Mouse (Mus musculus) CH12.LX (cell line): ENCODE results near the gene Cmtm2b. TPM values are rescaled to one million over a fixed set of nuclear protein-coding genes. Genes with fewer than 3 reads are reported as not detected.
"Not testable (repeated sequence)": the region's sequence is repeated elsewhere in the genome, so short reads cannot be mapped to it uniquely, and the experiment has no call there.

ENCODE experiments used
- DNase-seq: peaks from one replicate; pipeline ENCODE4 v3.0.0-alpha.2; 2013; ENCODE audit errors: extremely low read depth
- H3K27ac ChIP-seq: 2 replicates; pipeline ENCODE4 v1.5.1; 2012; ENCODE audit warnings: low read depth, mild to moderate bottlenecking, control low read depth, moderate library complexity; ENCODE audit not compliant: insufficient read depth
- H3K27me3 ChIP-seq: replicated peaks from 2 replicates; pipeline ENCODE3; 2012; ENCODE audit warnings: inconsistent platforms
- H3K36me3 ChIP-seq, 2 experiments: replicated peaks in 1 of 2; 2 replicates each; pipeline versions ENCODE3 to v1.6.1; 2012; ENCODE audit warnings: inconsistent platforms in 1 of 2, low read length in 1 of 2, mild to moderate bottlenecking in 1 of 2, mixed read lengths in 1 of 2, moderate library complexity in 1 of 2; ENCODE audit not compliant: control insufficient read depth in 1 of 2, insufficient read depth in 1 of 2
- H3K4me1 ChIP-seq, 2 experiments: 2 replicates each; pipeline ENCODE4 v1.6.1; 2012; ENCODE audit warnings: inconsistent platforms in 1 of 2, moderate library complexity in 1 of 2; ENCODE audit not compliant: insufficient read depth in 2 of 2, control insufficient read depth in 1 of 2
- H3K4me2 ChIP-seq: 2 replicates; pipeline ENCODE4 v1.6.1; 2012; ENCODE audit warnings: low read depth, mild to moderate bottlenecking, control low read depth; ENCODE audit not compliant: poor library complexity, insufficient read depth, severe bottlenecking
- H3K4me3 ChIP-seq, 3 experiments: fragments of 150-350 bp in 1 of 3; sonication (generic) in 1 of 3; replicated peaks in 1 of 3; 2 replicates each; pipeline versions ENCODE3 to v1.5.1; 2011 to 2012; ENCODE audit warnings: low read depth in 2 of 3, low read length in 2 of 3, mild to moderate bottlenecking in 2 of 3, moderate library complexity in 2 of 3, control low read depth in 1 of 3, improper control_type of control experiment in 1 of 3, inconsistent platforms in 1 of 3, mixed read lengths in 1 of 3; ENCODE audit not compliant: poor library complexity in 1 of 3
- H3K79me2 ChIP-seq: replicated peaks from 2 replicates; pipeline ENCODE4 v1.6.1; 2012; ENCODE audit warnings: mild to moderate bottlenecking, moderate library complexity; ENCODE audit not compliant: control insufficient read depth, poor library complexity, insufficient read depth, severe bottlenecking; ENCODE audit errors: extremely low read depth
- H3K9ac ChIP-seq: 2 replicates; pipeline ENCODE4 v1.6.1; 2012; ENCODE audit warnings: low read depth, mild to moderate bottlenecking, control low read depth, moderate library complexity; ENCODE audit not compliant: insufficient read depth
- H3K9me3 ChIP-seq: replicated peaks from 2 replicates; pipeline ENCODE3; 2012; ENCODE audit warnings: low read length, inconsistent platforms, mixed read lengths
- CHD1 ChIP-seq: IDR thresholded peaks from 2 replicates; pipeline ENCODE4 v1.6.1; 2012; ENCODE audit warnings: low read depth, low read length, improper control_type of control experiment, inconsistent platforms
- CHD2 ChIP-seq: IDR thresholded peaks from 2 replicates; pipeline ENCODE4 v1.6.1; 2011; ENCODE audit warnings: low read length, improper control_type of control experiment
- E2F4 ChIP-seq: IDR thresholded peaks from 2 replicates; pipeline ENCODE4 v1.6.1; 2011; ENCODE audit warnings: low read depth, low read length, improper control_type of control experiment; ENCODE audit not compliant: insufficient replicate concordance
- ETS1 ChIP-seq: conservative IDR thresholded peaks from 2 replicates; pipeline ENCODE4 v1.6.1; 2012; ENCODE audit warnings: low read depth, mild to moderate bottlenecking, inconsistent platforms, low read length, improper control_type of control experiment, moderate library complexity
- GABPA ChIP-seq: IDR thresholded peaks from 2 replicates; pipeline ENCODE4 v1.6.1; 2012; ENCODE audit warnings: low read depth, low read length, improper control_type of control experiment, inconsistent platforms; ENCODE audit not compliant: insufficient replicate concordance
- IRF4 ChIP-seq: IDR thresholded peaks from 2 replicates; pipeline ENCODE4 v1.6.1; 2014; ENCODE audit warnings: low read depth, mild to moderate bottlenecking, inconsistent platforms, low read length, improper control_type of control experiment
- JUND ChIP-seq: conservative IDR thresholded peaks from 2 replicates; pipeline ENCODE4 v1.6.1; 2011; ENCODE audit warnings: low read depth, low read length, improper control_type of control experiment
- KAT2A ChIP-seq: IDR thresholded peaks from 2 replicates; pipeline ENCODE4 v1.6.1; 2012; ENCODE audit warnings: low read length, improper control_type of control experiment, inconsistent platforms; ENCODE audit not compliant: insufficient replicate concordance
- MAFK ChIP-seq: IDR thresholded peaks from 2 replicates; pipeline ENCODE4 v1.6.1; 2011; ENCODE audit warnings: low read length, improper control_type of control experiment; ENCODE audit not compliant: insufficient replicate concordance
- MAZ ChIP-seq: IDR thresholded peaks from 2 replicates; pipeline ENCODE4 v1.6.1; 2012; ENCODE audit warnings: low read depth, mild to moderate bottlenecking, inconsistent platforms, low read length, improper control_type of control experiment, moderate library complexity
- MXI1 ChIP-seq: IDR thresholded peaks from 2 replicates; pipeline ENCODE4 v1.6.1; 2011; ENCODE audit warnings: mild to moderate bottlenecking, low read depth, low read length, improper control_type of control experiment
- NELFE ChIP-seq: IDR thresholded peaks from 2 replicates; pipeline ENCODE4 v1.6.1; 2011; ENCODE audit warnings: low read depth, low read length, improper control_type of control experiment
- NRF1 ChIP-seq: IDR thresholded peaks from 2 replicates; pipeline ENCODE4 v1.6.1; 2014; ENCODE audit warnings: low read depth, mild to moderate bottlenecking, inconsistent platforms, low read length, improper control_type of control experiment, moderate library complexity
- PAX5 ChIP-seq: IDR thresholded peaks from 2 replicates; pipeline ENCODE4 v1.6.1; 2012; ENCODE audit warnings: low read length, inconsistent platforms, mixed read lengths
- RAD21 ChIP-seq: IDR thresholded peaks from 2 replicates; pipeline ENCODE4 v1.6.1; 2011; ENCODE audit warnings: low read depth, mild to moderate bottlenecking, low read length, improper control_type of control experiment, moderate library complexity
- SMC3 ChIP-seq: IDR thresholded peaks from 2 replicates; pipeline ENCODE4 v1.6.1; 2011; ENCODE audit warnings: low read depth, low read length, improper control_type of control experiment
- USF2 ChIP-seq: conservative IDR thresholded peaks from 2 replicates; pipeline ENCODE4 v1.6.1; 2011; ENCODE audit warnings: low read depth, low read length, improper control_type of control experiment
- ZC3H11A ChIP-seq: IDR thresholded peaks from 2 replicates; pipeline ENCODE4 v1.6.1; 2012; ENCODE audit warnings: low read depth, mild to moderate bottlenecking, inconsistent platforms, low read length, improper control_type of control experiment
- ZNF384 ChIP-seq: IDR thresholded peaks from 2 replicates; pipeline ENCODE4 v1.6.1; 2012; ENCODE audit warnings: low read depth, low read length, improper control_type of control experiment, inconsistent platforms
- dilution Hi-C: fragments of 300-500 bp; cut with MboI; formaldehyde crosslinking; loops from 2 replicates; pipeline ENCODE4 v1.14.3; 2020; ENCODE audit warnings: low sequenced_read_pairs; ENCODE audit not compliant: extremely low pct_unique_long_range_greater_than_20kb, extremely low pct_ligation_motif_present
- in situ Hi-C: fragments of 300-500 bp; cut with MboI; formaldehyde crosslinking; loops from 3 replicates; pipeline ENCODE4 v1.14.3; 2019; ENCODE audit warnings: low sequenced_read_pairs, low pct_ligation_motif_present, low pct_unique_long_range_greater_than_20kb, mixed read lengths
- polyA plus RNA-seq: library from polyadenylated mRNA; unstranded; fragments of >175 nt; gene quantifications from 2 replicates; pipeline ENCODE4 v1.2.1, GENCODE M21; 2012; ENCODE audit warnings: low read depth; ENCODE audit not compliant: insufficient read length
- total RNA-seq, 2 experiments: library from RNA; depleted of rRNA; stranded (reverse); fragments of 300-350 nt in 1 of 2; fragments of >200 nt in 1 of 2; gene quantifications; 2 replicates each; pipeline ENCODE4 v1.2.3; 2012 to 2014

Cmtm2b gene
- total and polyA plus RNA-seq, 3 experiments, result not detected

- H3K9ac ChIP-seq, result no peak overlapping the region
- dilution Hi-C loops, result no loop called here
- no peaks in the 10 kb centered on the region for H3K79me2 ChIP-seq
- DNase-seq, result no peak
- no peaks in the 10 kb centered on the region for H3K27me3 ChIP-seq
- TF ChIP-seq MAZ (no peak), KAT2A (no peak), PAX5 (no peak), USF2 (no peak), JUND (no peak), SMC3 (no peak), MAFK (no peak), NELFE (no peak), ZNF384 (no peak), GABPA (no peak), IRF4 (no peak), ETS1 (no peak), MXI1 (no peak), RAD21 (no peak), ZC3H11A (no peak), CHD2 (no peak), CHD1 (no peak), NRF1 (no peak), E2F4 (no peak)
- in situ Hi-C loops, result no loop called here
- H3K9me3 ChIP-seq, result peaks cover 4% of the 10 kb centered on the region
- H3K4me3 ChIP-seq, result no peak overlapping the region
- no peaks in the 10 kb centered on the region for H3K36me3 ChIP-seq
- no peak overlapping the region for H3K27ac ChIP-seq
- no peaks in the 10 kb centered on the region for H3K4me1 ChIP-seq
- H3K4me2 ChIP-seq, result no peak overlapping the region
These were observed 17.1 kb upstream of the Cmtm2b start for GRCm38 (mm10) chr8:104304962-104305361.

- DNase-seq, H3K4me2 ChIP-seq, H3K27ac ChIP-seq, H3K36me3 ChIP-seq, H3K79me2 ChIP-seq, in situ Hi-C loops, H3K4me3 ChIP-seq, H3K27me3 ChIP-seq, H3K9ac ChIP-seq, H3K9me3 ChIP-seq, dilution Hi-C loops, H3K4me1 ChIP-seq: not testable (repeated sequence)
These were observed 13.7 kb upstream of the Cmtm2b start for GRCm38 (mm10) chr8:104308341-104308740.

- H3K9ac ChIP-seq, H3K4me1 ChIP-seq, H3K27ac ChIP-seq, H3K79me2 ChIP-seq, H3K27me3 ChIP-seq, DNase-seq, H3K36me3 ChIP-seq, H3K4me3 ChIP-seq, dilution Hi-C loops, H3K4me2 ChIP-seq, H3K9me3 ChIP-seq, in situ Hi-C loops: not testable (repeated sequence)
These were observed 12.4 kb upstream of the Cmtm2b start, which contains the start of the genes Gm45711 and Cmtm1 for GRCm38 (mm10) chr8:104309441-104310155. Gene Gm45711 (minus strand): TSS chr8:104310081. Gene Cmtm1 (minus strand): TSS chr8:104310145.

GRCm38 (mm10) chr8:104312023-104312422 is 10.0 kb upstream of the Cmtm2b start:
- H3K27ac ChIP-seq, DNase-seq, H3K79me2 ChIP-seq, dilution Hi-C loops, H3K27me3 ChIP-seq, H3K4me2 ChIP-seq, in situ Hi-C loops, H3K9me3 ChIP-seq, H3K36me3 ChIP-seq, H3K9ac ChIP-seq, H3K4me3 ChIP-seq, H3K4me1 ChIP-seq: not testable (repeated sequence)
